Mouse (Mus musculus) ES-E14 (cell line): ENCODE measurements around the gene Abl1. TPM values are rescaled to one million over a fixed set of nuclear protein-coding genes. Genes with fewer than 3 reads are reported as not detected.
A peak's percentile ranks its signal among the peaks of the same experiment; 100 is the strongest.

ENCODE experiments used
- DNase-seq: peaks from one replicate; pipeline ENCODE4 v3.0.0-alpha.2; 2013; ENCODE audit warnings: low read depth, low spot score
- H3K27ac ChIP-seq: 2 replicates; pipeline ENCODE4 v1.5.1; 2012; ENCODE audit warnings: low read depth, mild to moderate bottlenecking, low read length, moderate library complexity, mixed read lengths; ENCODE audit not compliant: poor library complexity, insufficient read depth, severe bottlenecking
- H3K36me3 ChIP-seq: 2 replicates; pipeline ENCODE4 v1.6.1; 2012; ENCODE audit warnings: mild to moderate bottlenecking, low read length, moderate library complexity, mixed read lengths; ENCODE audit not compliant: control insufficient read depth, poor library complexity, insufficient read depth, severe bottlenecking
- H3K4me1 ChIP-seq, 2 experiments: fragments of 150-350 bp in 1 of 2; sonication (generic) in 1 of 2; 2 replicates each; pipeline ENCODE4 v1.6.1; 2012; ENCODE audit warnings: low read length in 2 of 2, mild to moderate bottlenecking in 1 of 2, mixed read lengths in 1 of 2; ENCODE audit not compliant: control insufficient read depth in 2 of 2, insufficient read depth in 2 of 2, poor library complexity in 1 of 2
- H3K4me3 ChIP-seq, 2 experiments: fragments of 150-350 bp in 1 of 2; sonication (generic) in 1 of 2; 2 replicates each; pipeline ENCODE4 v1.5.1; 2012; ENCODE audit warnings: low read length in 2 of 2, low read depth in 1 of 2, mild to moderate bottlenecking in 1 of 2, mixed read lengths in 1 of 2; ENCODE audit not compliant: insufficient read depth in 1 of 2, poor library complexity in 1 of 2, severe bottlenecking in 1 of 2
- H3K9ac ChIP-seq: 2 replicates; pipeline ENCODE4 v1.6.1; 2012; ENCODE audit warnings: low read depth, mild to moderate bottlenecking, low read length, mixed read lengths; ENCODE audit not compliant: poor library complexity, insufficient read depth, severe bottlenecking
- H3K9me3 ChIP-seq: fragments of 150-350 bp; sonication (generic); 2 replicates; pipeline ENCODE4 v1.6.1; 2012; ENCODE audit warnings: low read depth, mild to moderate bottlenecking, low read length; ENCODE audit not compliant: control insufficient read depth, insufficient read depth
- CHD2 ChIP-seq: IDR thresholded peaks from 2 replicates; pipeline ENCODE4 v1.6.1; 2014; ENCODE audit warnings: mild to moderate bottlenecking, low read depth, low read length, inconsistent platforms
- HCFC1 ChIP-seq: IDR thresholded peaks from 2 replicates; pipeline ENCODE4 v1.6.1; 2012; ENCODE audit warnings: low read length, inconsistent platforms, borderline replicate concordance; ENCODE audit not compliant: insufficient read depth
- MAFK ChIP-seq: IDR thresholded peaks from 2 replicates; pipeline ENCODE4 v1.6.1; 2014; ENCODE audit warnings: mild to moderate bottlenecking, low read depth, low read length, inconsistent platforms; ENCODE audit not compliant: insufficient read depth
- ZC3H11A ChIP-seq: IDR thresholded peaks from 2 replicates; pipeline ENCODE4 v1.6.1; 2012; ENCODE audit warnings: low read depth, mild to moderate bottlenecking, inconsistent platforms, low read length, borderline replicate concordance
- ZNF384 ChIP-seq: IDR thresholded peaks from 2 replicates; pipeline ENCODE4 v1.6.1; 2012; ENCODE audit warnings: low read depth, low read length, inconsistent platforms
- in situ Hi-C, 2 experiments: fragments of 600-800 bp; cut with MboI; formaldehyde crosslinking; loops; one replicate each; pipeline ENCODE4 v1.15.1; 2025; ENCODE audit warnings: low sequenced_read_pairs in 2 of 2, inconsistent platforms in 1 of 2; ENCODE audit not compliant: unreplicated experiment in 2 of 2
- total RNA-seq: library from RNA; depleted of rRNA; stranded (reverse); fragments of 300-350 nt; gene quantifications from 2 replicates; pipeline ENCODE4 v1.2.3, GENCODE M21; 2012

The Abl1 gene
- total RNA-seq, 1 experiment: 41.9 TPM

DNA sequence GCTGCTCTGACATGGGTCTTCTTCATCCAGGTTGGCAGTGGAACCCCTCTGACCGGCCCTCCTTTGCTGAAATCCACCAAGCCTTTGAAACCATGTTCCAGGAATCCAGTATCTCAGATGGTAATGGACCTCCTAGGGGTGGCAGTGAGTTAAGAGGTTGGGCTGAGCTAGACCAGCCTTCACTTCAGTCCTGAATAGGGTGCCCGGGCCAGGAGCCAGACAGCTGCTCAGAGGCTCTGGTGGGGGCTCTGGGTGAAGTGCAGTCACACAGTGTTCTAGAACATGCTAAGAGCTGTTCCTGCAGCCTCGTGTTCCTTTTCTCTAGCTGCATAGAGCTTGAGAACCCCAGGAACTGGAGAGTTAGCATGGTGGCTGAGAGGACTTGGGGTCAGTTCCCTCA, 108.8 kb downstream of the Abl1 start:
- no peak overlapping the region for H3K9ac ChIP-seq
- peaks cover 46% of the 10 kb centered on the region for H3K36me3 ChIP-seq
- in situ Hi-C loops: no loop called here
- no peak for TF ChIP-seq ZNF384
- TF ChIP-seq HCFC1: no peak
- TF ChIP-seq ZC3H11A: no peak
- no peak for TF ChIP-seq MAFK
- no peak for TF ChIP-seq CHD2
- peaks cover 0 to 7% of the 10 kb centered on the region in 2 experiments; a peak in 1 of 4 replicates for H3K4me1 ChIP-seq
- no peak overlapping the region for H3K4me3 ChIP-seq
- DNase-seq: no peak
- no peaks in the 10 kb centered on the region for H3K9me3 ChIP-seq
- no peak overlapping the region for H3K27ac ChIP-seq

DNA sequence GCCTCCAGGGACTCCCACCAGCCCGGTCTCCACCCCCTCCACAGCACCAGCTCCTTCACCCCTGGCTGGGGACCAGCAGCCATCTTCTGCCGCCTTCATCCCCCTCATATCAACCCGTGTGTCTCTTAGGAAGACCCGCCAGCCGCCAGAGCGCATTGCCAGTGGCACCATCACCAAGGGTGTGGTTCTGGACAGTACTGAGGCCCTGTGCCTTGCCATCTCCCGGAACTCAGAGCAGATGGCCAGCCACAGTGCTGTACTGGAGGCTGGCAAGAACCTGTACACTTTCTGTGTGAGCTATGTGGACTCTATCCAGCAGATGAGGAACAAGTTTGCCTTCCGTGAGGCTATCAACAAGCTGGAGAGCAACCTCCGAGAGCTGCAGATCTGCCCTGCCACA, 113.2 kb downstream of the Abl1 start:
- H3K36me3 ChIP-seq: peaks cover 58% of the 10 kb centered on the region
- H3K4me1 ChIP-seq: peaks cover 0 to 7% of the 10 kb centered on the region in 2 experiments; a peak in 1 of 4 replicates
- peak overlapping the region; percentile 10; the same call in 1 of the 2 replicates for H3K9ac ChIP-seq
- peak overlapping the region in 1 of 2 experiments; percentile 36; a peak in 1 of 4 replicates for H3K4me3 ChIP-seq
- in situ Hi-C loops: no loop called here
- no peak for TF ChIP-seq ZNF384
- TF ChIP-seq ZC3H11A: no peak
- no peak for TF ChIP-seq HCFC1
- no peak for TF ChIP-seq MAFK
- TF ChIP-seq CHD2: no peak
- H3K27ac ChIP-seq: no peak overlapping the region
- no peaks in the 10 kb centered on the region for H3K9me3 ChIP-seq
- no peak for DNase-seq

DNA sequence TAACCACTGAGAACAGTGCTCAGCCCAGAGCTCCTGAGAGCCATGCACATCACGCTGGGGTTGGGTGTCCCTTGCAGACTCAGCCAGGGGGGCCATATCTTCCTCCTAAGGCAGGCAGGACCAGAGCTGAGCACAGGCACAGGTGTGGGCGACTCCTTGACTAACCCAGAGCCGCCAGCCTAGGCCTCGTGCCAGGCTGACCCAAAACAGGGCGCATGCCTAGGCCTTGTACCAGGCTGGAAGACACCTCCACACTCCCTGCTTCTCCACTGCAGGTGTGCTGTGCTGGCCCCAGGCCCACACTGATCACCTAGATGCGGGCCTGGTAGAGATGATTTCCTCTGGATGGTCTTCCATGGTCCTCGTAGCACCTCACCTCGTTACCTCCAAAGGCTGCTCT, 114.6 kb downstream of the Abl1 start:
- Histone ChIP-seq H3K9me3 (no peaks in the 10 kb centered on the region), H3K4me1 (peaks cover 0 to 7% of the 10 kb centered on the region in 2 experiments; a peak in 1 of 4 replicates), H3K36me3 (peaks cover 49% of the 10 kb centered on the region), H3K9ac (no peak overlapping the region), H3K4me3 (no peak overlapping the region), H3K27ac (no peak overlapping the region)
- in situ Hi-C loops: no loop called here
- no peak for DNase-seq
- TF ChIP-seq MAFK (no peak), CHD2 (no peak), ZC3H11A (no peak), HCFC1 (no peak), ZNF384 (no peak)

DNA sequence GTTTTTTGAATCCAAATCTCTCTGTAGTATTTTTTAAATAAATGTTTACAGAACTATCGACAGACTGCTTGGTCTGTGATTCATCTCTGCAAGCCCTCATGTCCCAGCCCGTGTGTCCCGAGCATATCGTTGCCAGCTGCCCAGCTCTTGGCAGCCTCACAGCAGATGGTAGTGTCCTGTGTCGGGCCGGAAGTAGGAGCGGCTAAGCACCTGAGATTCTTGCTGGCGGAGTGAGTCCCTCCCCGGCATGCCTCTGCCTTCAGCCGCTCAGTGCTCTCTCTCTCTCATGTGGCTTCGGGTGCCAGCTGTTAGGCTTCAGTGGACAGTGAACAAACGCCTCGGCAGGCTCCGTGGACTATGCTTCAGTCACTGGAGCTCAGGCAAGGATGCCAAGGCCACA, 115.3 kb downstream of the Abl1 start:
- Histone ChIP-seq H3K9me3 (no peaks in the 10 kb centered on the region), H3K9ac (no peak overlapping the region), H3K36me3 (peaks cover 44% of the 10 kb centered on the region), H3K4me1 (peaks cover 0 to 7% of the 10 kb centered on the region in 2 experiments; a peak in 1 of 4 replicates), H3K4me3 (no peak overlapping the region), H3K27ac (no peak overlapping the region)
- TF ChIP-seq HCFC1: no peak
- TF ChIP-seq CHD2: no peak
- TF ChIP-seq MAFK: no peak
- in situ Hi-C loops: no loop called here
- no peak for DNase-seq

DNA sequence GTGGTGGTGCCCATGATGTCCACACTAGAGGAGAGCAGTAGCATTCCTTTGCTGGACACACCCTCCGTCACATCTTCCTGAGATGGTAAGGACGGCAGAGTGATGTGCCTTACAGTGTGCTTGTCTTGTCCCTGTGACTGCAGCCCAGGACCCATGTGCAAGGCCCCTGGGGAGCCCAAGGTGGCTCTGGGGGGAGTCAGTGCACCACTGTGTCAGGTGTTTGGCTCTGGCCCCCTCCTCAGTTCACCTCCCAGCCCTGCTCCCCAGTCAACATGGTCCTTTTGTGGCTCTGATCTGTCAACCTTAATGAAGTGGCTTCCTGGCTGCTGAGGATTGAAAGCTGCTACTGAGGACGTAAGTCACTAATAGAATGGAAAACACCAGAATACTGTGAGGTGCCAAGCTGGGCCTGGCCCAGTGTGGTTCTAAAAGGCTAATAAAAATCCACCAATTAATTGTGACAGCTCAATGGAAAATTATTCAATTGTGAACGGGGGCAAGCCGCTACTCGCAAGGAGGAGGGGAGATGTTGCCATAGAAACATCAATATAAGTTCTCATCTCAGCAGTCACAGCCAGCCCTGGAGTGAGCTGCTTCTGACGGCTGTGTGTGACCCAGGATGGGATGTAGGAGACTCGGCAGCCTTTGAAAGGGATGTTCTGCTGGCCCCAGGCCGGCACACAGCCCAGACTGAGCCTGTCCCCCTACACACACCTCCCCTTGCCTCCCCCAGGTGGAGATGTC, 118.6 kb downstream of the Abl1 start:
- DNase-seq: no peak
- H3K9me3 ChIP-seq: no peaks in the 10 kb centered on the region
- no peak overlapping the region for H3K9ac ChIP-seq
- no peak overlapping the region for H3K27ac ChIP-seq
- no peaks in the 10 kb centered on the region for H3K4me1 ChIP-seq
- TF ChIP-seq MAFK (no peak), ZNF384 (no peak), ZC3H11A (no peak), CHD2 (no peak), HCFC1 (no peak)
- in situ Hi-C loops: no loop called here
- H3K4me3 ChIP-seq: no peak overlapping the region
- H3K36me3 ChIP-seq: peaks cover 21% of the 10 kb centered on the region
